Mouse (Mus musculus) lung, adult 2 months (tissue): ENCODE data around the gene Pde8b. TPM values are rescaled to one million over a fixed set of nuclear protein-coding genes. Genes with fewer than 3 reads are reported as not detected.

Experiments
- DNase-seq: peaks from one replicate; pipeline ENCODE4 v3.0.0; 2022
- H3K4me1 ChIP-seq: fragments of 200-500 bp; 2 replicates; pipeline ENCODE4 v1.6.1; 2011; ENCODE audit warnings: low read length; ENCODE audit not compliant: control insufficient read depth, insufficient read depth
- H3K4me3 ChIP-seq: fragments of 200-500 bp; replicated peaks from 2 replicates; pipeline ENCODE3; 2011; ENCODE audit warnings: low read depth, mild to moderate bottlenecking, control low read depth, low read length; ENCODE audit errors: extremely low read depth
- CTCF ChIP-seq: fragments of 200-500 bp; IDR thresholded peaks from 2 replicates; pipeline ENCODE4 v1.5.1; 2011; ENCODE audit warnings: mild to moderate bottlenecking, low read length, control low read depth; ENCODE audit not compliant: insufficient read depth
- POLR2A ChIP-seq: fragments of 200-500 bp; IDR thresholded peaks from 2 replicates; pipeline ENCODE4 v1.6.1; 2011; ENCODE audit warnings: low read depth, mild to moderate bottlenecking, control low read depth, low read length, borderline replicate concordance; ENCODE audit errors: extremely low read depth
- WGBS: fragments of 180-500 bp; shearing (Covaris S2); methylation state at CpG from one replicate; pipeline ENCODE4 v1.1.7; 2018; 5-methylcytosine and 5-hydroxymethylcytosine counted together
- polyA plus RNA-seq: library from polyadenylated mRNA; depleted of rRNA; stranded (reverse); fragments of >200 nt; gene quantifications from 2 replicates; pipeline ENCODE4 v1.2.3, GENCODE M21; 2012

The Pde8b gene
- polyA plus RNA-seq, 1 experiment = 38.8 TPM

DNA sequence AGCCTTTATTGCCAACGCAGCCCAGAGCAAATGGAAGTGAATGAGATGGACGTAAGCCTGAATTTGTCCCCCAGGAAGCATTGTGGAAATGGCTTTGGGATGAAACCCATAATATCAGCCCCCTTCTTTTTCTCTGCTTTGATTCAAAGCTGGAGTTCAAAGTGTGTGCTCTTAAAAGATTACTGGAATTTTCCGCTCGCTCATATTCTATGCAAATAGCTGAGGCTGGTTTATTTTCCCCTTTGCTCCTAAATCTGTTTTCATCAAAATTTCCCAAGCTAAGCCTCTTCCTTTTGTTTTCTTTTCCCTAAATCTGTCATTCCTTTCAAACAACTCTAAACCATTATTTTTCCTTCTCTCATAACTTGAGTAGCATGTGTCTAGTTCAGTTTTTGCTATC is 129.6 kb downstream of the Pde8b start:
- TF ChIP-seq POLR2A (no peak), CTCF (no peak)
- 86% methylated on average over 4 of the region's 4 CpGs for WGBS
- H3K4me3 ChIP-seq = no peak overlapping the region
- no peak for DNase-seq
- no peaks in the 10 kb centered on the region for H3K4me1 ChIP-seq

GRCm38 (mm10) chr13:95113763-95114162 is 136.4 kb downstream of the Pde8b start:
- 10% methylated on average over 5 of the region's 5 CpGs for WGBS
- DNase-seq = peak; percentile 22
- TF ChIP-seq CTCF (no peak), POLR2A (no peak)
- Histone ChIP-seq H3K4me3 (no peak overlapping the region), H3K4me1 (peaks cover 15% of the 10 kb centered on the region)

- WGBS = 44% methylated on average over 3 of the region's 3 CpGs
- peaks cover 14% of the 10 kb centered on the region for H3K4me1 ChIP-seq
- DNase-seq = no peak
- TF ChIP-seq CTCF (no peak), POLR2A (no peak)
- no peak overlapping the region for H3K4me3 ChIP-seq
Measured at GRCm38 (mm10) chr13:95109555-95109954, 140.6 kb downstream of the Pde8b start.

- no peak for TF ChIP-seq CTCF
- no peak for TF ChIP-seq POLR2A
- Histone ChIP-seq H3K4me1 (peaks cover 1% of the 10 kb centered on the region), H3K4me3 (no peak overlapping the region)
- 42% methylated on average over 7 of the region's 7 CpGs for WGBS
- no peak for DNase-seq
Measured at GRCm38 (mm10) chr13:95108035-95108434, 142.1 kb downstream of the Pde8b start.

DNA sequence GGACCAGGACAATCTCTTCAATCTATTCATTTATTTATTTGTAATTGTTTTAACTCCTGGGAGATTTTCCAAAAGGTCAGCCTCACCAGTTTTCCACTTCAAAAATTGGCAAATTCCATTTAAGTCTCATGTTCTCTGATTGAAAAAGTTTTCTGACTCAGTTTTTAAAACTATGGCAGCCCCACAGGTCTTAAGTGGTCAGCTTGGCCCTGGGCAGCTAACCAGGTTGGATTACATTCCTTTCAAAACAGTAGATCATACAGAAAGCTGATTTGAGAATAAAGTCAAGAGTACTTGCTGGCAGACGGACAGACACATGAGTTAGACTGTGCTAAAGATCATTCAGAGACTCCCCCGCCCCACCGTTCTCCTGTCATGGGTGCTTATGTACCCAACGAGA is 145.3 kb downstream of the Pde8b start:
- no peaks in the 10 kb centered on the region; the same call in none of the 2 replicates for H3K4me1 ChIP-seq
- no peak overlapping the region for H3K4me3 ChIP-seq
- TF ChIP-seq CTCF = no peak
- TF ChIP-seq POLR2A = no peak
- 60% methylated on average over 4 of the region's 4 CpGs for WGBS
- no peak for DNase-seq

DNA sequence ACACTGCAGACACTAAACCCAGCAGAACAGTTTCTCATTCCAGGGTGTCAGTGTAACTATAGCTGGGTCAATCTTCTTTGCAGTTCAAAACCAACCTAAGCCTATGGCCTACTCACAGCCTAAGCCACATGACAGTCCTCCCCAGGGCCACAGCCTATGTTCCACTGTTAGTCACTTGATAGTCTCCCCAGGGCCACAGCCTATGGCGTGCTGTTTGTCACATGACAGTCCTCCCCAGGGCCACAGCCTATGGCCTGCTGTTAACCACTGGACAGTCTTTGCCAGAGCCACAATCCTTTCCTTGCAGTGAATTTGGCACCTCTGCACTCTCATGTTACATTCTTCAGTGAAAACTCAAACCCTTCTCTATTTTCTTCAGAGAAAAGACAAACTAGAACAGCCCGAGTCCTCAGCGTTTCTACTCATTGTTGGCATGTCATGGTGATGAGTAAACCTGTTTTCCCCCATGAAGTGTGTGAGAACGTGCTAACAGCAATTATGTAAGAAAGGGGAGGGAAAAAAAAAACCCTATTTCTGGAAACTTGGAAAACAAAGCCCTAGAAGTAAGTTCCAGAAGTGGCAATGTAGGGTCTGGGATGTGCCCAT is 147.0 kb downstream of the Pde8b start:
- TF ChIP-seq CTCF = no peak
- TF ChIP-seq POLR2A = no peak
- H3K4me1 ChIP-seq = no peaks in the 10 kb centered on the region; the same call in none of the 2 replicates
- H3K4me3 ChIP-seq = no peak overlapping the region
- no peak for DNase-seq
- 43% methylated on average over 4 of the region's 4 CpGs for WGBS

- no peak for DNase-seq
- Histone ChIP-seq H3K4me1 (no peaks in the 10 kb centered on the region; the same call in none of the 2 replicates), H3K4me3 (no peak overlapping the region)
- 84% methylated on average over 8 of the region's 8 CpGs for WGBS
- TF ChIP-seq POLR2A = no peak
- no peak for TF ChIP-seq CTCF
Measured at GRCm38 (mm10) chr13:95101315-95101714, 148.8 kb downstream of the Pde8b start.

- no peak for DNase-seq
- TF ChIP-seq POLR2A (no peak), CTCF (no peak)
- 64% methylated on average over 8 of the region's 8 CpGs for WGBS
Measured at GRCm38 (mm10) chr13:95098931-95099720, 151.0 kb downstream of the Pde8b start.

GRCm38 (mm10) chr13:95096646-95097045 is 153.5 kb downstream of the Pde8b start:
- TF ChIP-seq POLR2A (no peak), CTCF (no peak)
- no peaks in the 10 kb centered on the region; the same call in 1 of the 2 replicates for H3K4me1 ChIP-seq
- H3K4me3 ChIP-seq = no peak overlapping the region
- no peak for DNase-seq
- WGBS = 50% methylated on average over 3 of the region's 3 CpGs

More at GRCm38 (mm10) chr13:95098931-95099720, 151.0 kb downstream of the Pde8b start:
- no peak overlapping the region for H3K4me3 ChIP-seq
- H3K4me1 ChIP-seq = no peaks in the 10 kb centered on the region; the same call in 1 of the 2 replicates
